Mouse (Mus musculus): ENCODE measurements around the gene Dok5. TPM values are rescaled to one million over a fixed set of nuclear protein-coding genes. Genes with fewer than 3 reads are reported as not detected.

Dok5 gene
- polyA plus RNA-seq (2015; fragmentation: Nextera tagmentation; extraction: Ambion mirVana): 44.1 and 51.4 TPM in 2 replicates

GRCm38 (mm10) chr2:170731632-170732561 lies at the start of gene Dok5:
Dok5 (plus strand) TSS chr2:170731807.

Other genes with a start within 250 kb of the Dok5 start
- gene Pfdn4, start 235.4 kb upstream of the Dok5 start, polyA plus RNA-seq (2015; fragmentation: Nextera tagmentation; extraction: Ambion mirVana): 158 and 178 TPM in 2 replicates
- gene Cyp24a1, start 234.7 kb upstream of the Dok5 start, polyA plus RNA-seq (2015; fragmentation: Nextera tagmentation; extraction: Ambion mirVana): 0.13 TPM in 1 of 2 replicates, not detected in the other
- gene 4930470P17Rik, start 129.8 kb upstream of the Dok5 start, polyA plus RNA-seq (2015; fragmentation: Nextera tagmentation; extraction: Ambion mirVana): not detected in 2 replicates